Mouse (Mus musculus): ENCODE results near the gene Kdm5b.

The Kdm5b gene

GRCm38 (mm10) chr1:134583560-134583959 lies 23.6 kb downstream of the Kdm5b start:
- in situ Hi-C loops (cut with MseI, MboI) = no loop called here

GRCm38 (mm10) chr1:134589676-134590075 lies 29.7 kb downstream of the Kdm5b start:
- in situ Hi-C loops (cut with MseI, MboI) = no loop called here

- in situ Hi-C loops (cut with MseI, MboI) = no loop called here
Measured at GRCm38 (mm10) chr1:134591773-134592172, 31.8 kb downstream of the Kdm5b start.

- in situ Hi-C loops (cut with MseI, MboI) = no loop called here
Measured at GRCm38 (mm10) chr1:134597339-134598054, 37.5 kb downstream of the Kdm5b start.

GRCm38 (mm10) chr1:134604086-134604485 lies 44.1 kb downstream of the Kdm5b start:
- in situ Hi-C loops (cut with MseI, MboI) = no loop called here

- in situ Hi-C loops (cut with MseI, MboI) = no loop called here
Measured at GRCm38 (mm10) chr1:134605670-134606069, 45.7 kb downstream of the Kdm5b start.

- in situ Hi-C loops (cut with MseI, MboI) = no loop called here
Measured at GRCm38 (mm10) chr1:134606381-134606780, 46.4 kb downstream of the Kdm5b start.

- in situ Hi-C loops (cut with MseI, MboI) = no loop called here
Measured at GRCm38 (mm10) chr1:134607279-134607678, 47.3 kb downstream of the Kdm5b start.

GRCm38 (mm10) chr1:134609172-134609571 lies 49.2 kb downstream of the Kdm5b start:
- in situ Hi-C loops (cut with MseI, MboI) = no loop called here

- in situ Hi-C loops (cut with MseI, MboI) = no loop called here
Measured at GRCm38 (mm10) chr1:134614554-134614953, 54.6 kb downstream of the Kdm5b start.

- in situ Hi-C loops (cut with MseI, MboI) = no loop called here
Measured at GRCm38 (mm10) chr1:134614988-134615387, 55.0 kb downstream of the Kdm5b start.

GRCm38 (mm10) chr1:134617656-134618055 lies 57.7 kb downstream of the Kdm5b start:
- in situ Hi-C loops (cut with MseI, MboI) = no loop called here

- in situ Hi-C loops (cut with MseI, MboI) = no loop called here
Measured at GRCm38 (mm10) chr1:134625325-134625724, 65.4 kb downstream of the Kdm5b start.

GRCm38 (mm10) chr1:134629455-134629854 lies 69.5 kb downstream of the Kdm5b start:
- in situ Hi-C loops (cut with MseI, MboI) = no loop called here

- in situ Hi-C loops (cut with MseI, MboI) = no loop called here
Measured at GRCm38 (mm10) chr1:134634296-134634695, 74.3 kb downstream of the Kdm5b start.

- in situ Hi-C loops (cut with MseI, MboI) = no loop called here
Measured at GRCm38 (mm10) chr1:134636245-134636644, 76.3 kb downstream of the Kdm5b start.

GRCm38 (mm10) chr1:134636684-134637083 lies 76.7 kb downstream of the Kdm5b start:
- in situ Hi-C loops (cut with MseI, MboI) = no loop called here

- in situ Hi-C loops (cut with MseI, MboI) = no loop called here
Measured at GRCm38 (mm10) chr1:134638041-134638440, 78.1 kb downstream of the Kdm5b start.

- in situ Hi-C loops (cut with MseI, MboI) = no loop called here
Measured at GRCm38 (mm10) chr1:134638522-134638921, 78.6 kb downstream of the Kdm5b start.

GRCm38 (mm10) chr1:134639460-134639859 lies 79.5 kb downstream of the Kdm5b start:
- in situ Hi-C loops (cut with MseI, MboI) = no loop called here

- in situ Hi-C loops (cut with MseI, MboI) = no loop called here
Measured at GRCm38 (mm10) chr1:134641507-134641906, 81.5 kb downstream of the Kdm5b start.

- in situ Hi-C loops (cut with MseI, MboI) = no loop called here
Measured at GRCm38 (mm10) chr1:134643702-134644101, 83.7 kb downstream of the Kdm5b start.

GRCm38 (mm10) chr1:134645408-134646200 lies 85.6 kb downstream of the Kdm5b start:
- in situ Hi-C loops (cut with MseI, MboI) = loop anchor here in 1 of 2 experiments (5.0 kb wide), 1 partner anchor 207 kb away; no protein-coding TSS in a partner anchor

All from mouse trophoblast stem cell (cell line).